Mouse (Mus musculus): ENCODE data around the gene Asphd2. TPM values are rescaled to one million over a fixed set of nuclear protein-coding genes. Genes with fewer than 3 reads are reported as not detected.

Asphd2 gene
- total and polyA plus RNA-seq, 3 experiments = 0.50 to 0.89 (median 0.88) TPM

GRCm38 (mm10) chr5:112367929-112368328 is 26.7 kb downstream of the Asphd2 start:
- no peak for TF ChIP-seq EP300 (IDR thresholded peaks at IDR 0.05; ENCODE audit: insufficient read depth, low read depth, low read length)
- no peak for TF ChIP-seq POLR2A (IDR thresholded peaks at IDR 0.05; ENCODE audit: insufficient read depth, low read depth, low read length)
- TF ChIP-seq CTCF (IDR thresholded peaks at IDR 0.05) = no peak
- Histone ChIP-seq H3K79me2 (replicated peaks; ENCODE audit: control insufficient read depth, insufficient read depth, low read length) (no peaks in the 10 kb centered on the region), H3K9ac (ENCODE audit: low read depth, low read length) (no peak overlapping the region), H3K4me3 (no peak overlapping the region), H3K27ac (no peak overlapping the region), H3K36me3 (ENCODE audit: control insufficient read depth, insufficient read depth, low read length) (no peaks in the 10 kb centered on the region), H3K4me1 (ENCODE audit: control insufficient read depth, insufficient read depth, low read length) (no peaks in the 10 kb centered on the region), H3K27me3 (ENCODE audit: control insufficient read depth, insufficient read depth, low read length) (no peaks in the 10 kb centered on the region)
- intact Hi-C loops (cut with DNase I) = no loop called here
- DNase-seq = no peak
- WGBS = 80% methylated on average over 12 of the region's 12 CpGs

GRCm38 (mm10) chr5:112367338-112367737 is 27.3 kb downstream of the Asphd2 start:
- WGBS = 78% methylated on average over 4 of the region's 4 CpGs
- DNase-seq = no peak
- no peak overlapping the region for H3K4me3 ChIP-seq

GRCm38 (mm10) chr5:112366879-112367278 is 27.8 kb downstream of the Asphd2 start:
- H3K36me3 ChIP-seq (ENCODE audit: control insufficient read depth, insufficient read depth, low read length) = no peaks in the 10 kb centered on the region
- intact Hi-C loops (cut with DNase I) = no loop called here
- WGBS = 95% methylated on average over 6 of the region's 6 CpGs
- DNase-seq = no peak
- H3K27ac ChIP-seq = no peak overlapping the region
- TF ChIP-seq CTCF (IDR thresholded peaks at IDR 0.05) (no peak), POLR2A (IDR thresholded peaks at IDR 0.05; ENCODE audit: insufficient read depth, low read depth, low read length) (no peak), EP300 (IDR thresholded peaks at IDR 0.05; ENCODE audit: insufficient read depth, low read depth, low read length) (no peak)
- no peaks in the 10 kb centered on the region for H3K27me3 ChIP-seq (ENCODE audit: control insufficient read depth, insufficient read depth, low read length)
- H3K79me2 ChIP-seq (replicated peaks; ENCODE audit: control insufficient read depth, insufficient read depth, low read length) = no peaks in the 10 kb centered on the region
- H3K4me3 ChIP-seq = no peak overlapping the region
- no peak overlapping the region for H3K9ac ChIP-seq (ENCODE audit: low read depth, low read length)
- H3K4me1 ChIP-seq (ENCODE audit: control insufficient read depth, insufficient read depth, low read length) = no peaks in the 10 kb centered on the region

More at GRCm38 (mm10) chr5:112367338-112367737, 27.3 kb downstream of the Asphd2 start:
- Histone ChIP-seq H3K36me3 (ENCODE audit: control insufficient read depth, insufficient read depth, low read length) (no peaks in the 10 kb centered on the region), H3K4me1 (ENCODE audit: control insufficient read depth, insufficient read depth, low read length) (no peaks in the 10 kb centered on the region), H3K27ac (no peak overlapping the region), H3K27me3 (ENCODE audit: control insufficient read depth, insufficient read depth, low read length) (no peaks in the 10 kb centered on the region), H3K9ac (ENCODE audit: low read depth, low read length) (no peak overlapping the region), H3K79me2 (replicated peaks; ENCODE audit: control insufficient read depth, insufficient read depth, low read length) (no peaks in the 10 kb centered on the region)
- intact Hi-C loops (cut with DNase I) = no loop called here
- TF ChIP-seq EP300 (IDR thresholded peaks at IDR 0.05; ENCODE audit: insufficient read depth, low read depth, low read length) (no peak), POLR2A (IDR thresholded peaks at IDR 0.05; ENCODE audit: insufficient read depth, low read depth, low read length) (no peak), CTCF (IDR thresholded peaks at IDR 0.05) (no peak)

- Histone ChIP-seq H3K4me3 (no peak overlapping the region), H3K4me1 (ENCODE audit: control insufficient read depth, insufficient read depth, low read length) (no peaks in the 10 kb centered on the region), H3K79me2 (replicated peaks; ENCODE audit: control insufficient read depth, insufficient read depth, low read length) (no peaks in the 10 kb centered on the region), H3K9ac (ENCODE audit: low read depth, low read length) (no peak overlapping the region), H3K27me3 (ENCODE audit: control insufficient read depth, insufficient read depth, low read length) (no peaks in the 10 kb centered on the region), H3K27ac (no peak overlapping the region), H3K36me3 (ENCODE audit: control insufficient read depth, insufficient read depth, low read length) (no peaks in the 10 kb centered on the region)
- no peak for TF ChIP-seq CTCF (IDR thresholded peaks at IDR 0.05)
- TF ChIP-seq EP300 (IDR thresholded peaks at IDR 0.05; ENCODE audit: insufficient read depth, low read depth, low read length) = no peak
- no peak for TF ChIP-seq POLR2A (IDR thresholded peaks at IDR 0.05; ENCODE audit: insufficient read depth, low read depth, low read length)
- DNase-seq = no peak
- intact Hi-C loops (cut with DNase I) = no loop called here
- WGBS = 80% methylated on average over 10 of the region's 10 CpGs
These were observed 30.4 kb downstream of the Asphd2 start for GRCm38 (mm10) chr5:112364184-112364797.

- 100% methylated on average over 3 of the region's 3 CpGs for WGBS
- no peaks in the 10 kb centered on the region for H3K27me3 ChIP-seq (ENCODE audit: control insufficient read depth, insufficient read depth, low read length)
- no peak overlapping the region for H3K4me3 ChIP-seq
- no peak for DNase-seq
- TF ChIP-seq POLR2A (IDR thresholded peaks at IDR 0.05; ENCODE audit: insufficient read depth, low read depth, low read length) (no peak), EP300 (IDR thresholded peaks at IDR 0.05; ENCODE audit: insufficient read depth, low read depth, low read length) (no peak)
- intact Hi-C loops (cut with DNase I) = no loop called here
- H3K4me1 ChIP-seq (ENCODE audit: control insufficient read depth, insufficient read depth, low read length) = no peaks in the 10 kb centered on the region
- H3K27ac ChIP-seq = no peak overlapping the region
- no peaks in the 10 kb centered on the region for H3K36me3 ChIP-seq (ENCODE audit: control insufficient read depth, insufficient read depth, low read length)
- no peak overlapping the region for H3K9ac ChIP-seq (ENCODE audit: low read depth, low read length)
- H3K79me2 ChIP-seq (replicated peaks; ENCODE audit: control insufficient read depth, insufficient read depth, low read length) = no peaks in the 10 kb centered on the region
These were observed 34.6 kb downstream of the Asphd2 start for GRCm38 (mm10) chr5:112360077-112360476.

GRCm38 (mm10) chr5:112359520-112359919 is 35.1 kb downstream of the Asphd2 start:
- no peak for DNase-seq
- no peaks in the 10 kb centered on the region for H3K79me2 ChIP-seq (replicated peaks; ENCODE audit: control insufficient read depth, insufficient read depth, low read length)
- intact Hi-C loops (cut with DNase I) = no loop called here
- no peak overlapping the region for H3K4me3 ChIP-seq
- no peak overlapping the region for H3K9ac ChIP-seq (ENCODE audit: low read depth, low read length)
- H3K27me3 ChIP-seq (ENCODE audit: control insufficient read depth, insufficient read depth, low read length) = no peaks in the 10 kb centered on the region
- H3K36me3 ChIP-seq (ENCODE audit: control insufficient read depth, insufficient read depth, low read length) = no peaks in the 10 kb centered on the region
- H3K27ac ChIP-seq = no peak overlapping the region
- TF ChIP-seq CTCF (IDR thresholded peaks at IDR 0.05) (no peak), EP300 (IDR thresholded peaks at IDR 0.05; ENCODE audit: insufficient read depth, low read depth, low read length) (no peak), POLR2A (IDR thresholded peaks at IDR 0.05; ENCODE audit: insufficient read depth, low read depth, low read length) (no peak)
- H3K4me1 ChIP-seq (ENCODE audit: control insufficient read depth, insufficient read depth, low read length) = no peaks in the 10 kb centered on the region
- 71% methylated on average over 4 of the region's 4 CpGs for WGBS

Measured in heart, adult 2 months (tissue).